Mouse (Mus musculus) brain, adult 2 months (tissue): Measurements from ENCODE around the gene Dnase1l3.

ENCODE experiments used
- DNase-seq: peaks from one replicate; pipeline ENCODE4 v3.0.0; 2011; ENCODE audit warnings: low read depth, low spot score

Gene Dnase1l3

DNA sequence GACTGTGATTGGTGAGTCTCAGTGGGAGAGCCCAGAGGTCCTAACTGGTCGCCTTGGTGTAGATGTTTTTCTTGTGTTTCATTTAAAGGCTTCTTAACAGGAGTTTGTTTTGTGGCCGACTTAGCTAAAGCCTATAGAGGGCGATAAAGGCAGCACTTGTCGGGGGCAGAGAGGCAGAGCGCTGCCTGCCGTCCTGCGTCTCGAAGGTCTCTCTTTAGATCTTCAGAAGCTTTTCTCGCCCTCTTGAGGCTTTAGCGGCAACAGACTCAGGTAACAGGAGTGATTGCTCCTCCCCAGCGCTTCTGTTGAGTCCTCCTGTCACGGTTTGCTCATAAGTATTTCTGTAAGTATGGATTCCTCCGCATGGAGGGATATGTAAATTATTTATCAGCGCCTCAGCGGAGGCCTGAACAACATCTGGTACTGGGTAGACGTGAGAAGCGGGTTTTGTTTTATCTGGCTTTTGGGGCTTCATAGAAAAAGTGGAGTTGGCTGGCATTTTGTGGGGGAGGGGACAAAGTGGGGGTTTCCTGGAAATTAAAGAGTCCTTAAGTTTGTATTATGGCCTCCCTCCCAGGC is 57.2 kb downstream of the Dnase1l3 start:
- DNase-seq, result peak; percentile 77

DNA sequence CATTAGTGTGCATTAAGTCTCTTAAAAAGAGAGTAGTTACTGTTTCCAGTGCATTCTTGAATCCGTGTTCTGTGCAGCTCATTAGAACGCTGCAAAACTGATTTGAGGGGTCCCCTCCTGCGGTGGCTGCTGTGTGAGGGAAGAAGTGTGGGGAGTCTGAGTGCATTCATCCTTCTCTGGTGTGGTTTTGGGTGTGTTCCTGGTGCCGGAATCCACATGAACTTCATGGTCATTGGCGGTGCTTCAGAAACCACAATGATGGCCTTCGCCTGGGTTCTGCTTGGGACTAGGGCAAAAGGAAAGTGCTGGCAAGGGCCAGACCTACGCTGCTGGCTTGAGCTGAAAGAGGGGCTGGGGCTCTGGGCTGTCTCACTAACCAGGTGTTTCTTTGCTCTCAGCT is 60.2 kb downstream of the Dnase1l3 start:
- no peak for DNase-seq

DNA sequence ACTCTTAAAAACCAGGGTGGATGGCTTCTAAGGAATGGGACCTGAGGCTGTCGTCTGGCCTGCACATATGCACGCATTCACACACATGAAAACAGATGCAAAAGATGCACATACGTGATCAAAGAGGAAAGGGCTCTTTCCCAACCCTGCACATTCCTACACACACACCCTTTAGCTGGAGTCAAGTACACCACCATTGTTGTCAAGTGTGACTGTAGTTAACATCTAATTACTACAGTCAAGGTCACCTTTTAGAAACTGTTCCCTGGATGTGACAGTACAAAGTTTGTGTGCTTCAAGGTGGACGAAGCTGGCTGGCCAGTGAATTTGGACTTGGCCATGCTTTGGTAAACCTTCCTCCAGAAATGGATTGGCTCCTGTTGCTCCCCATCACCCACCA is 62.2 kb downstream of the Dnase1l3 start:
- DNase-seq, result no peak

DNA sequence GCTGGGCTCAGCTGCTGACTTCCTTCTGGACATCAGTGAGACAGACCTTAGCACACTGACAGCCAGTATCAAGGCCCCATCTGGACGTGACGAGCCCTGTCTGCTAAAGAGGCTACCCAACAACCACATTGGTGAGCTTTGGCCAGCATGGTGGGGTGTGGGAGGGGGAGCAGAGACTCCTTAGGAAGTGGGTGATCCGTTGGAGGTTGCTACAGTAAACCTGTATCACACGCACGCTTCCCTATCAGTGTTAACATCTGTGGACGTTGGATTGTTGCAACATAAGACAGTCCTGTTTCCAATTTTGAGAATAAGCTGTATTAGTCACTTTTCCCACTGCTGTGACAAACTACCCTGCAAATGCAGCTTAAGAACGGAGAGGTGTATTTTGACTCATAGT is 65.3 kb downstream of the Dnase1l3 start:
- peak; percentile 25 for DNase-seq

DNA sequence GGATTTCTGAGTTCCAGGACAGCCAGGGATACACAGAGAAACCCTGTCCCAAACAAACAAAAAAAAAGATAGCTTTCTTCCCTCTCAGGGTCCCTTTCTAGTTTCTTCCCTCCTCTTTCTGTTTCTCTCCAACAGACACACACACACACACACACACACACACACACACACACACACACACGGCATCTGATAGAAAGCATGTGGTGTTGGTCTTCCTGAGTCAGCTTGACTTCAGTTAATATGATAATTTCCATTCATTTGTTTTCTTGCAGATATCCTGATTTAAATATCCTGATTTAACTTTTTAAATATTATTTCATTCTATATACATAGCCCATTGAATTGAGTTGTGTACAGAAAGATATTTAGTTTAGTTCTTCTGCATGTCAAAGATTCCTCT is 66.0 kb downstream of the Dnase1l3 start:
- DNase-seq, result no peak

DNA sequence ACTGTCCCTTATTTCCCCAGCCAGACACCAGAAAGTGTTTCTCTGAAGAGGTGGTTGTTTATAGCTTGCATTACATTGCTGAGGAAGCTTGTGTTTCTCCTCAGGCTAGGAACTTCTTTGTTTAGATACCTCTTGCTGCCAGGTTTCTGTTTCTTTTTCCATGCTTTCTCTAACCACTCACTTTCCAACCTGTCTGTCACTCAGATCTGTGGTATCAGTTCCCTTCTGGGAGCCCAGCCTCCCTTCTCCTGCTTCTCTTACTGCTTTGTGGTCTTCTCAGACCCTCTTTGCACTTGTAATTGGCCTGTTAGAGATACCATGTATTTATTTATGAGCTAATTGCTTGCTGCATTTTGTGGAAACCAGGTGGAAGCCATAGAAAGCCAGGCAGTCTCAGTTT is 70.7 kb downstream of the Dnase1l3 start:
- DNase-seq, result no peak

DNA sequence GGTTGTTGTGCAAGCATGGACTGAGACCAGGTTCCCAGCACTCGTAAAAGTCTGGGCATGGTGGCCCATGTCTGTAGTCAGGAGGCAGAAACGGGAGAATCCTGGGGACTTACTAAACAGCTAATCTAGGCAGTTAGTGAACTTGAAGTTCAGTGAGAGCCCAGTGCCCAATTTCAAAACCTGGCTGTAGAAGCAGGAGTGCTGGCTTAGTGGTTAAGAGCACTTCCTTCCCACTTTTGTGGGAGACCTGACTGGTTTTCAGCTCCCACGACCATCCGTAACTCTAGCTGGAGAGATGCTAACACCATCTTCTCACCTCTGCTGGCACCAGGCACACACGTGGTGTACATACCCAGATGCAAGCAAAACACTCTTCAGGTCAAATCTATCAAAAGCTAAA is 72.9 kb downstream of the Dnase1l3 start:
- DNase-seq, result no peak

DNA sequence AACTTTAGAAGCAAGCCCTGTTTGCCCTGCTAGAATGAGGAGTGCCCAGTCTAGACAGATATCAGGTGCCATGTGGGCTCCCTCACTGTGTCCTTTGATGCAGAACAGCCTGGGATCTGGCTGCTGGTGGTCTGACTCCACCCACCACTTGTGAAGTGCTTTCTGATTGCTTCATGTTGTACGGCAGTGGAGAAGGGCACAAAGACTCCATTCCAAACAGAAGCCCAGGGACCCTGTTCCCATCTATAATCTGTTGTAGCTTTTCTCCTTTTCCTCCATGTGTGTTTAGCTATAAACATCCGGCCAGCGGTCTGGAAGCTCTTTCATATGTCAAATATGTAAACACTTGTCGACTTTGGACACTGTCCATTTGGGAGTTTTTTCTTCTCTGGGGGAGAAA is 74.5 kb downstream of the Dnase1l3 start:
- DNase-seq, result no peak

DNA sequence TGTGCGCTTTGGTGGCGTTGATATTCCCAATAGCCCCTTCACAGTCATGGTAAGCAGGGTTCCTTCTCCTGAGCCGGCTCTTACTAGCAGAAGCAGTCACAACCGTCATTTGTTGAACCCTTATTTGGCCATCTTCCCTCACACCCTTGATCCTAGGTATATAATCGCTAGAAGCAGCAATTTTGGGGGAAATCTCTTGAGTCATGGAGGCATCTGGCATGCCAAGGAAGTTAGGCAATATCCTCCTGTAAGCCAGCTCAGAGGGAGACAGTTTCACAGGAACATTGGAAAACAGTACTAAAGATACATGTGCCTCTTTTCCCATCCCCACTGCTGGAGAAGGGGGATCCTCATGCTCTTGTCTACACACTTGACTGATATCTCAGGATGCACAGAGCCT is 75.1 kb downstream of the Dnase1l3 start:
- peak; percentile 54 for DNase-seq

DNA sequence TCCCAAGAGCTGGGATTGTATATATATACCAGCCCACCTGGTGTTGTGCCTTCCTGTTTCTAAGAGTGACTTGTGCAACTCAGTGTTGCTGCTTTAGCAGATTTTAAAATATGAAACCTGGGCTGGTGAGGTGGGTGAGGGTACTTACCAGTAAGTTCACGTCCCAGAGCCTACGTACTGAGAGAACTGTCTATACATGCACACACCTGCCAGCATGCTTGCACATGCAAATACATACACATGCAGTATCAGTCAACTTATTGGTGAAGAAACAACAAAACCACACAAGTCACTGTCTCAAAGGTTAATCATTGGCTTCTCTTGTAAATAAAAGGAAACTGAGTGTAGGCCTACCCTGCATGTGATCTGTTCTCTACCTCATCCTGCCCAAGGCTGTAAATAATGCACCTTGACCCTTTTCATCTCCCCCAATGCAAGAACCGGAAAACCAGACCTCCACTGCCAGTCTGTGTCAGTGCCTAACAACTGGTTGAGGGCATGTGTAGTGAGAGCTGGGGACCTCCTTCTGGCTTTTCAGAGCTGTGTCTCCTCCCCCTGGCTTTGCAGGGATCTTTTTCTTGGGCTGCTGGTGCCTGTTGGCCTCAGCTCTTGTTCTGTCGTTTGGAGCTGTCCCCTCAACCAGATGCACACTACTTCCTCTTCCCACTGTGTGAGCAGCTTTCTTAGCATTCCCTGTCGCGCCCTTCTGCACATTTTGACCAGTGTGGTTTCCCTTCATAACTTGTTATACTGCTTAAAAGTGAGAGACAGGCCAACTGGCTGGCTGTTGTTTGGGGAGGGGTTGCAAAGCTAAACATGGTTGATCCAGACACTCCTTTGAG is 76.0 kb downstream of the Dnase1l3 start:
- no peak for DNase-seq
